Mouse (Mus musculus) liver, embryonic 14.5 days (tissue): ENCODE measurements around the gene Mrps10.

Experiments used
- CTCF ChIP-seq: IDR thresholded peaks from 2 replicates; pipeline ENCODE4 v1.5.1; 2016; ENCODE audit warnings: antibody characterized with exemption, low read depth, control low read depth
- EP300 ChIP-seq: IDR thresholded peaks from 2 replicates; pipeline ENCODE4 v1.6.1; 2016; ENCODE audit warnings: antibody characterized with exemption, low read depth

GRCm38 (mm10) chr17:47386649-47387048 lies 18.0 kb downstream of the Mrps10 start:
- no peak for TF ChIP-seq EP300
- TF ChIP-seq CTCF: peak; percentile 94
